Comparison of ENCODE assay signal across 8 mouse cellular contexts in genomic region chr11:117248734-117249248, GRCm38 (mm10). TPM values are rescaled to one million over a fixed set of nuclear protein-coding genes. Genes with fewer than 3 reads are reported as not detected.
DNase-seq lines count a peak whose midpoint lies in the region; ATAC-seq lines count a peak whose summit lies in the region.

No protein-coding gene starts in this region.

- H3K27me3 ChIP-seq in heart, embryonic 12.5 days (replicated peaks) = no peaks in the 10 kb centered on the region
- no peaks in the 10 kb centered on the region for H3K27me3 ChIP-seq in intestine, embryonic 15.5 days (replicated peaks)

- H3K9ac ChIP-seq in heart, embryonic 12.5 days = no peak overlapping the region
- H3K9ac ChIP-seq in intestine, embryonic 15.5 days = no peak overlapping the region

- no peak overlapping the region for H3K4me3 ChIP-seq in heart, embryonic 12.5 days
- no peak overlapping the region for H3K4me3 ChIP-seq in intestine, embryonic 15.5 days (replicated peaks)

- no peak overlapping the region for H3K4me2 ChIP-seq in heart, embryonic 12.5 days
- H3K4me2 ChIP-seq in intestine, embryonic 15.5 days (replicated peaks) = no peak overlapping the region

- no peaks in the 10 kb centered on the region for H3K9me3 ChIP-seq in heart, embryonic 12.5 days (replicated peaks)
- H3K9me3 ChIP-seq in intestine, embryonic 15.5 days = no peaks in the 10 kb centered on the region

- DNase-seq in heart, postnatal 36 days = no peak
- peak; percentile 55 for DNase-seq in 416B (ENCODE audit: low read depth)
- peak; percentile 20 for DNase-seq in embryo, embryonic 11.5 days (ENCODE audit: low read depth, low spot score)
- no peak for DNase-seq in thymus, adult 18-20 months
- no peak for DNase-seq in thymus, postnatal 0 days (ENCODE audit: low spot score)
- no peak for DNase-seq in spleen, postnatal 14 days (ENCODE audit: low spot score in 2 of 2)

- peak; percentile 50 for ATAC-seq in heart, embryonic 12.5 days (ENCODE audit: insufficient number of reproducible peaks, low FRiP score)
- ATAC-seq in intestine, embryonic 15.5 days = peak; percentile 40; the same call in 1 of the 2 replicates

- H3K4me1 ChIP-seq in heart, embryonic 12.5 days (replicated peaks) = peaks cover 54% of the 10 kb centered on the region
- H3K4me1 ChIP-seq in intestine, embryonic 15.5 days (replicated peaks) = peaks cover 43% of the 10 kb centered on the region

- 41% methylated on average over 11 of the region's 11 CpGs for WGBS in heart, embryonic 12.5 days
- 38% methylated on average over 11 of the region's 11 CpGs for WGBS in intestine, embryonic 15.5 days

- intact Hi-C loops in heart, postnatal 36 days (cut with DNase I) = no loop called here

- no peak overlapping the region for H3K27ac ChIP-seq in heart, embryonic 12.5 days (ENCODE audit: poor library complexity, severe bottlenecking)
- H3K27ac ChIP-seq in intestine, embryonic 15.5 days = no peak overlapping the region

- H3K36me3 ChIP-seq in heart, embryonic 12.5 days = no peaks in the 10 kb centered on the region
- H3K36me3 ChIP-seq in intestine, embryonic 15.5 days = no peaks in the 10 kb centered on the region; the same call in 1 of the 2 replicates

RNA-seq across cellular contexts. Expression of gene Sept9, which starts 49.3 kb away (rescaled TPM):
- 102 and 103 TPM in 2 replicates for polyA plus RNA-seq in heart, embryonic 12.5 days (2016; fragmentation: Nextera tagmentation; extraction: Ambion mirVana)
- total RNA-seq in heart, postnatal 36 days (2021) = 10 to 100 TPM; 28.6 to 37.1 TPM
- polyA plus RNA-seq in intestine, embryonic 15.5 days (2015; fragmentation: Nextera tagmentation; extraction: Ambion mirVana) = 166 and 167 TPM in 2 replicates
- 220 and 222 TPM in 2 replicates for polyA plus RNA-seq in thymus, postnatal 0 days (2015; fragmentation: Nextera tagmentation; extraction: Ambion mirVana)

Comparison
In these comparisons a context has a peak if more than half of its experiments do, and no peak if none do; other contexts are left out.
1. DNase-seq: peak in 416B (single experiment) and embryo, embryonic 11.5 days (single experiment); none in heart, postnatal 36 days (0 of 2), thymus, adult 18-20 months (0 of 2), thymus, postnatal 0 days (single experiment) and spleen, postnatal 14 days (0 of 2).